Mouse (Mus musculus) liver, embryonic 12.5 days (tissue): Measurements from ENCODE around the gene BC051142. TPM values are rescaled to one million over a fixed set of nuclear protein-coding genes. Genes with fewer than 3 reads are reported as not detected.

Experiments used
- ATAC-seq: fragments of 200-750 bp; cut with Nextera tagmentation; 2 replicates; pipeline ENCODE4 v1.8.0; 2017; ENCODE audit warnings: moderate number of reproducible peaks, mild to moderate bottlenecking, moderate library complexity
- H3K27ac ChIP-seq: fragments of 300-500 bp; sonication (generic); 2 replicates; pipeline ENCODE4 v1.5.1; 2016; ENCODE audit warnings: mild to moderate bottlenecking
- H3K27me3 ChIP-seq: fragments of 300-500 bp; sonication (generic); replicated peaks from 2 replicates; pipeline ENCODE4 v1.6.1; 2016; ENCODE audit warnings: mild to moderate bottlenecking, moderate library complexity
- H3K36me3 ChIP-seq: fragments of 300-500 bp; sonication (generic); 2 replicates; pipeline ENCODE4 v1.6.1; 2016; ENCODE audit warnings: mild to moderate bottlenecking, moderate library complexity
- H3K4me1 ChIP-seq: fragments of 300-500 bp; sonication (generic); 2 replicates; pipeline ENCODE4 v1.6.1; 2016
- H3K4me2 ChIP-seq: fragments of 300-500 bp; sonication (generic); 2 replicates; pipeline ENCODE4 v1.6.1; 2016; ENCODE audit warnings: mild to moderate bottlenecking, moderate library complexity
- H3K4me3 ChIP-seq: fragments of 300-500 bp; sonication (generic); 2 replicates; pipeline ENCODE4 v1.5.1; 2016; ENCODE audit warnings: mild to moderate bottlenecking, moderate library complexity
- H3K9ac ChIP-seq: fragments of 300-500 bp; sonication (generic); 2 replicates; pipeline ENCODE4 v1.6.1; 2016; ENCODE audit warnings: mild to moderate bottlenecking, moderate library complexity
- H3K9me3 ChIP-seq: fragments of 300-500 bp; sonication (generic); replicated peaks from 2 replicates; pipeline ENCODE4 v1.6.1; 2016; ENCODE audit warnings: mild to moderate bottlenecking, moderate library complexity
- WGBS: fragments of 180-500 bp; shearing (Covaris S2); methylation state at CpG from one replicate; pipeline ENCODE4 v1.1.7; 2016; ENCODE audit not compliant: insufficient replicate concordance; 5-methylcytosine and 5-hydroxymethylcytosine counted together
- polyA plus RNA-seq: library from polyadenylated mRNA; unstranded; fragments of >200 nt; fragmentation: Nextera tagmentation; extraction: Ambion mirVana; gene quantifications from 2 replicates; pipeline ENCODE4 v1.2.1, GENCODE M21; 2016

BC051142 gene
- polyA plus RNA-seq, 1 experiment from 2014 or later = 0.18 TPM

GRCm38 (mm10) chr17:34378716-34379115, 19.9 kb upstream of the BC051142 start:
- H3K9me3 ChIP-seq = no peaks in the 10 kb centered on the region
- 67% methylated on average over 2 of the region's 2 CpGs for WGBS
- H3K27me3 ChIP-seq = peaks cover 23% of the 10 kb centered on the region; the same call in 1 of the 2 replicates

GRCm38 (mm10) chr17:34379451-34379850, 19.2 kb upstream of the BC051142 start:
- Histone ChIP-seq H3K4me2 (no peak overlapping the region), H3K36me3 (no peaks in the 10 kb centered on the region), H3K4me3 (no peak overlapping the region), H3K4me1 (no peaks in the 10 kb centered on the region), H3K27ac (no peak overlapping the region), H3K9ac (no peak overlapping the region), H3K9me3 (no peaks in the 10 kb centered on the region), H3K27me3 (peaks cover 16% of the 10 kb centered on the region; the same call in 1 of the 2 replicates)
- ATAC-seq = no peak
- WGBS = 64% methylated on average over 7 of the region's 7 CpGs

More at GRCm38 (mm10) chr17:34378716-34379115, 19.9 kb upstream of the BC051142 start:
- ATAC-seq = no peak
- Histone ChIP-seq H3K4me2 (no peak overlapping the region), H3K4me1 (no peaks in the 10 kb centered on the region), H3K36me3 (no peaks in the 10 kb centered on the region), H3K27ac (no peak overlapping the region), H3K4me3 (no peak overlapping the region), H3K9ac (no peak overlapping the region)

- 66% methylated on average over 11 of the region's 11 CpGs for WGBS
- H3K27me3 ChIP-seq = peaks cover 14% of the 10 kb centered on the region; the same call in 1 of the 2 replicates
- no peaks in the 10 kb centered on the region for H3K4me1 ChIP-seq
- H3K36me3 ChIP-seq = no peaks in the 10 kb centered on the region
- H3K9me3 ChIP-seq = no peaks in the 10 kb centered on the region
- no peak overlapping the region for H3K4me2 ChIP-seq
- no peak overlapping the region for H3K27ac ChIP-seq
- H3K9ac ChIP-seq = no peak overlapping the region
- no peak overlapping the region for H3K4me3 ChIP-seq
- no peak for ATAC-seq
Observed at GRCm38 (mm10) chr17:34381876-34382275, 16.7 kb upstream of the BC051142 start.

GRCm38 (mm10) chr17:34383212-34383611, 15.4 kb upstream of the BC051142 start:
- H3K9ac ChIP-seq = no peak overlapping the region
- H3K9me3 ChIP-seq = no peaks in the 10 kb centered on the region
- H3K27ac ChIP-seq = no peak overlapping the region
- ATAC-seq = no peak
- no peak overlapping the region for H3K4me2 ChIP-seq
- H3K36me3 ChIP-seq = no peaks in the 10 kb centered on the region
- 0 out of 2 replicates have a peak, but pooled peaks cover 4% of the 10 kb centered on the region for H3K27me3 ChIP-seq
- WGBS = 62% methylated on average over 7 of the region's 7 CpGs
- no peak overlapping the region for H3K4me3 ChIP-seq
- H3K4me1 ChIP-seq = no peaks in the 10 kb centered on the region

- Histone ChIP-seq H3K4me1 (no peaks in the 10 kb centered on the region), H3K9ac (no peak overlapping the region), H3K27me3 (peaks cover 4% of the 10 kb centered on the region; the same call in 1 of the 2 replicates), H3K27ac (no peak overlapping the region), H3K9me3 (no peaks in the 10 kb centered on the region), H3K4me2 (no peak overlapping the region), H3K4me3 (no peak overlapping the region), H3K36me3 (no peaks in the 10 kb centered on the region)
- no peak for ATAC-seq
- WGBS = 72% methylated on average over 3 of the region's 3 CpGs
Observed at GRCm38 (mm10) chr17:34384699-34385098, 13.9 kb upstream of the BC051142 start.

GRCm38 (mm10) chr17:34386656-34387055, 12.0 kb upstream of the BC051142 start:
- Histone ChIP-seq H3K27ac (no peak overlapping the region), H3K9ac (no peak overlapping the region), H3K4me3 (no peak overlapping the region), H3K27me3 (peaks cover 9% of the 10 kb centered on the region), H3K4me1 (no peaks in the 10 kb centered on the region), H3K36me3 (no peaks in the 10 kb centered on the region), H3K9me3 (no peaks in the 10 kb centered on the region), H3K4me2 (no peak overlapping the region)
- ATAC-seq = no peak
- 36% methylated on average over 2 of the region's 2 CpGs for WGBS

GRCm38 (mm10) chr17:34388513-34388912, 10.1 kb upstream of the BC051142 start:
- Histone ChIP-seq H3K27ac (no peak overlapping the region), H3K27me3 (peaks cover 22% of the 10 kb centered on the region), H3K9me3 (no peaks in the 10 kb centered on the region), H3K4me3 (no peak overlapping the region), H3K9ac (no peak overlapping the region), H3K36me3 (no peaks in the 10 kb centered on the region), H3K4me1 (0 out of 2 replicates have a peak, but pooled peaks cover 2% of the 10 kb centered on the region), H3K4me2 (no peak overlapping the region)
- 29% methylated on average over 4 of the region's 4 CpGs for WGBS
- no peak for ATAC-seq

GRCm38 (mm10) chr17:34391507-34391906, 7.1 kb upstream of the BC051142 start:
- 32% methylated on average over 7 of the region's 7 CpGs for WGBS
- H3K27me3 ChIP-seq = peaks cover 22% of the 10 kb centered on the region

GRCm38 (mm10) chr17:34392321-34392720, 6.3 kb upstream of the BC051142 start:
- no peak overlapping the region for H3K9ac ChIP-seq
- H3K4me3 ChIP-seq = peak overlapping the region; percentile 18
- no peak for ATAC-seq

More at GRCm38 (mm10) chr17:34391507-34391906, 7.1 kb upstream of the BC051142 start:
- ATAC-seq = no peak
- 0 out of 2 replicates have a peak, but pooled peaks cover 2% of the 10 kb centered on the region for H3K4me1 ChIP-seq
- no peak overlapping the region for H3K9ac ChIP-seq
- H3K36me3 ChIP-seq = no peaks in the 10 kb centered on the region
- no peaks in the 10 kb centered on the region for H3K9me3 ChIP-seq
- peak overlapping the region; percentile 46; the same call in 1 of the 2 replicates for H3K4me2 ChIP-seq
- H3K27ac ChIP-seq = no peak overlapping the region
- H3K4me3 ChIP-seq = no peak overlapping the region

GRCm38 (mm10) chr17:34397357-34397756, 1.3 kb upstream of the BC051142 start:
- no peak overlapping the region for H3K9ac ChIP-seq
- 54% methylated on average over 5 of the region's 5 CpGs for WGBS
- H3K36me3 ChIP-seq = no peaks in the 10 kb centered on the region
- H3K27ac ChIP-seq = no peak overlapping the region
- H3K4me2 ChIP-seq = no peak overlapping the region
- peaks cover 13% of the 10 kb centered on the region; the same call in 1 of the 2 replicates for H3K4me1 ChIP-seq
- H3K27me3 ChIP-seq = peaks cover 50% of the 10 kb centered on the region
- no peak for ATAC-seq
- H3K4me3 ChIP-seq = no peak overlapping the region
- H3K9me3 ChIP-seq = no peaks in the 10 kb centered on the region

More at GRCm38 (mm10) chr17:34392321-34392720, 6.3 kb upstream of the BC051142 start:
- Histone ChIP-seq H3K27me3 (peaks cover 22% of the 10 kb centered on the region), H3K36me3 (no peaks in the 10 kb centered on the region), H3K4me2 (peak overlapping the region; percentile 46), H3K27ac (no peak overlapping the region), H3K4me1 (0 out of 2 replicates have a peak, but pooled peaks cover 2% of the 10 kb centered on the region), H3K9me3 (no peaks in the 10 kb centered on the region)
- WGBS = 3% methylated on average over 24 of the region's 24 CpGs

GRCm38 (mm10) chr17:34398058-34398710, 436 bp upstream of the BC051142 start:
- Histone ChIP-seq H3K4me2 (peak overlapping the region; percentile 76), H3K4me3 (peak overlapping the region; percentile 52), H3K9me3 (no peaks in the 10 kb centered on the region), H3K27ac (no peak overlapping the region), H3K36me3 (no peaks in the 10 kb centered on the region), H3K4me1 (peaks cover 13% of the 10 kb centered on the region; the same call in 1 of the 2 replicates), H3K27me3 (peaks cover 44% of the 10 kb centered on the region), H3K9ac (no peak overlapping the region)
- WGBS = 12% methylated on average over 9 of the region's 9 CpGs
- ATAC-seq = 0 out of 2 replicates have a peak, but pooled peaks have one; percentile 30

GRCm38 (mm10) chr17:34399394-34399715, 735 bp downstream of the BC051142 start:
- H3K27me3 ChIP-seq = peaks cover 44% of the 10 kb centered on the region

More at GRCm38 (mm10) chr17:34399394-34399715, 735 bp downstream of the BC051142 start:
- peak overlapping the region; percentile 76 for H3K4me2 ChIP-seq
- H3K9me3 ChIP-seq = no peaks in the 10 kb centered on the region
- no peak overlapping the region for H3K27ac ChIP-seq
- peaks cover 13% of the 10 kb centered on the region; the same call in 1 of the 2 replicates for H3K4me1 ChIP-seq
- no peaks in the 10 kb centered on the region for H3K36me3 ChIP-seq
- peak overlapping the region; percentile 52; the same call in 1 of the 2 replicates for H3K4me3 ChIP-seq
- 46% methylated on average over 4 of the region's 4 CpGs for WGBS
- ATAC-seq = no peak
- no peak overlapping the region for H3K9ac ChIP-seq
